Mouse (Mus musculus) embryonic facial prominence, embryonic 14.5 days (tissue): Measurements from ENCODE around the gene Mars2. TPM values are rescaled to one million over a fixed set of nuclear protein-coding genes. Genes with fewer than 3 reads are reported as not detected.

Experiments
- ATAC-seq: fragments of 200-750 bp; cut with Nextera tagmentation; 2 replicates; pipeline ENCODE4 v1.8.0; 2017; ENCODE audit warnings: low read depth, moderate number of reproducible peaks, moderate TSS enrichment
- DNase-seq: peaks from one replicate; pipeline ENCODE4 v3.0.0-alpha.2; 2015; ENCODE audit warnings: low spot score
- H3K27ac ChIP-seq: fragments of 300-500 bp; sonication (generic); replicated peaks from 2 replicates; pipeline ENCODE4 v1.5.1; 2014; ENCODE audit warnings: low read depth, mild to moderate bottlenecking, low read length, moderate library complexity
- H3K27me3 ChIP-seq: fragments of 300-500 bp; sonication (generic); replicated peaks from 2 replicates; pipeline ENCODE4 v1.6.1; 2014; ENCODE audit warnings: low read length; ENCODE audit not compliant: control insufficient read depth, insufficient read depth
- H3K36me3 ChIP-seq: fragments of 300-500 bp; sonication (generic); 2 replicates; pipeline ENCODE4 v1.6.1; 2014; ENCODE audit warnings: low read length, mixed read lengths; ENCODE audit not compliant: control insufficient read depth, insufficient read depth
- H3K4me1 ChIP-seq: fragments of 300-500 bp; sonication (generic); 2 replicates; pipeline ENCODE4 v1.6.1; 2014; ENCODE audit warnings: antibody characterized with exemption, low read length; ENCODE audit not compliant: control insufficient read depth, insufficient read depth
- H3K4me2 ChIP-seq: fragments of 300-500 bp; sonication (generic); 2 replicates; pipeline ENCODE4 v1.6.1; 2014; ENCODE audit warnings: low read depth, mild to moderate bottlenecking, low read length, moderate library complexity, mixed read lengths
- H3K4me3 ChIP-seq: fragments of 300-500 bp; sonication (generic); 2 replicates; pipeline ENCODE4 v1.5.1; 2014; ENCODE audit warnings: low read depth, mild to moderate bottlenecking, low read length
- H3K9ac ChIP-seq: fragments of 300-500 bp; sonication (generic); 2 replicates; pipeline ENCODE4 v1.6.1; 2014; ENCODE audit warnings: low read depth, mild to moderate bottlenecking, low read length, moderate library complexity, mixed read lengths
- H3K9me3 ChIP-seq: fragments of 300-500 bp; sonication (generic); 2 replicates; pipeline ENCODE4 v1.6.1; 2016; ENCODE audit warnings: low read length; ENCODE audit not compliant: control insufficient read depth
- WGBS: fragments of 180-500 bp; shearing (Covaris S2); extraction: QIAGEN DNeasy Blood & Tissue Kit; methylation state at CpG from one replicate; pipeline ENCODE4 v1.1.7; 2014; 5-methylcytosine and 5-hydroxymethylcytosine counted together
- polyA plus RNA-seq: library from polyadenylated mRNA; unstranded; fragments of >200 nt; fragmentation: Nextera tagmentation; extraction: Ambion mirVana; gene quantifications from 2 replicates; pipeline ENCODE4 v1.2.1, GENCODE M21; 2014

Mars2 gene
- polyA plus RNA-seq, 1 experiment from 2014 or later, result 3.3 TPM

GRCm38 (mm10) chr1:55264385-55264784 is 27.4 kb downstream of the Mars2 start:
- ATAC-seq (no peak), DNase-seq (no peak)
- no peaks in the 10 kb centered on the region for H3K9me3 ChIP-seq
- no peak overlapping the region for H3K9ac ChIP-seq
- WGBS, result 47% methylated on average over 2 of the region's 2 CpGs
- H3K27me3 ChIP-seq, result no peaks in the 10 kb centered on the region
- H3K4me3 ChIP-seq, result no peak overlapping the region
- H3K4me2 ChIP-seq, result no peak overlapping the region
- H3K36me3 ChIP-seq, result no peaks in the 10 kb centered on the region
- H3K4me1 ChIP-seq, result no peaks in the 10 kb centered on the region
- H3K27ac ChIP-seq, result no peak overlapping the region

GRCm38 (mm10) chr1:55265447-55265846 is 28.5 kb downstream of the Mars2 start:
- H3K4me3 ChIP-seq, result no peak overlapping the region
- ATAC-seq, result no peak
- H3K9me3 ChIP-seq, result no peaks in the 10 kb centered on the region
- 70% methylated on average over 2 of the region's 2 CpGs for WGBS
- no peak overlapping the region for H3K27ac ChIP-seq
- H3K4me1 ChIP-seq, result no peaks in the 10 kb centered on the region
- no peaks in the 10 kb centered on the region for H3K27me3 ChIP-seq
- no peaks in the 10 kb centered on the region for H3K36me3 ChIP-seq
- H3K4me2 ChIP-seq, result no peak overlapping the region
- no peak for DNase-seq
- H3K9ac ChIP-seq, result no peak overlapping the region

- H3K9me3 ChIP-seq, result no peaks in the 10 kb centered on the region
- H3K27ac ChIP-seq, result no peak overlapping the region
- H3K36me3 ChIP-seq, result no peaks in the 10 kb centered on the region
- no peak overlapping the region for H3K9ac ChIP-seq
- ATAC-seq, result no peak
- no peak overlapping the region for H3K4me3 ChIP-seq
- H3K27me3 ChIP-seq, result no peaks in the 10 kb centered on the region
- 73% methylated on average over 9 of the region's 9 CpGs for WGBS
- DNase-seq, result no peak
- H3K4me2 ChIP-seq, result no peak overlapping the region
- H3K4me1 ChIP-seq, result no peaks in the 10 kb centered on the region
Observed at GRCm38 (mm10) chr1:55279081-55279480, 42.1 kb downstream of the Mars2 start.

Other genes with a start within 250 kb of the Mars2 start
- 275 and 304 TPM in 2 replicates for gene Sf3b1, start 209.7 kb upstream of the Mars2 start, polyA plus RNA-seq
- 20.1 and 22.7 TPM in 2 replicates for gene Coq10b, start 184.4 kb upstream of the Mars2 start, polyA plus RNA-seq
- 387 and 459 TPM in 2 replicates for gene Hspe1, start 149.0 kb upstream of the Mars2 start, polyA plus RNA-seq
- gene Hspd1, start 148.9 kb upstream of the Mars2 start, polyA plus RNA-seq, result 298 and 311 TPM in 2 replicates
- 117 and 122 TPM in 2 replicates for gene Mob4, start 105.9 kb upstream of the Mars2 start, polyA plus RNA-seq
- gene Rftn2, start 10.4 kb upstream of the Mars2 start, polyA plus RNA-seq, result 20.3 and 20.6 TPM in 2 replicates
- 0.17 and 1.4 TPM in 2 replicates for gene Boll, start 126.3 kb downstream of the Mars2 start, polyA plus RNA-seq
- 2.4 TPM in 2 replicates for gene Plcl1, start 168.7 kb downstream of the Mars2 start, polyA plus RNA-seq